Mouse (Mus musculus) liver, embryonic 14.5 days (tissue): Measurements from ENCODE around the gene Ccl2. TPM values are rescaled to one million over a fixed set of nuclear protein-coding genes. Genes with fewer than 3 reads are reported as not detected.

Experiments
- ATAC-seq: fragments of 200-750 bp; cut with Nextera tagmentation; 2 replicates; pipeline ENCODE4 v1.8.0; 2017; ENCODE audit warnings: moderate number of reproducible peaks, mild to moderate bottlenecking, moderate library complexity; ENCODE audit not compliant: insufficient read depth
- DNase-seq, 3 experiments: peaks; one replicate each; pipeline ENCODE4 v3.0.0-alpha.2; 2012 to 2013; ENCODE audit warnings: low read depth in 3 of 3, low spot score in 3 of 3
- H3K27ac ChIP-seq: fragments of 300-500 bp; sonication (generic); 2 replicates; pipeline ENCODE4 v1.5.1; 2014; ENCODE audit warnings: moderate library complexity, mild to moderate bottlenecking, control low read depth, inconsistent platforms
- H3K27me3 ChIP-seq: fragments of 300-500 bp; sonication (generic); 2 replicates; pipeline ENCODE4 v1.6.1; 2014; ENCODE audit warnings: mild to moderate bottlenecking, low read length, moderate library complexity; ENCODE audit not compliant: control insufficient read depth, insufficient read depth
- H3K36me3 ChIP-seq: fragments of 300-500 bp; sonication (generic); replicated peaks from 2 replicates; pipeline ENCODE4 v1.6.1; 2014; ENCODE audit warnings: low read depth; ENCODE audit not compliant: control insufficient read depth, insufficient read depth
- H3K4me1 ChIP-seq, 2 experiments: fragments of 200-500 bp in 1 of 2; fragments of 300-500 bp in 1 of 2; sonication (generic) in 1 of 2; replicated peaks; 2 replicates each; pipeline ENCODE4 v1.6.1; 2012 to 2014; ENCODE audit warnings: antibody characterized with exemption in 1 of 2, inconsistent platforms in 1 of 2, low read length in 1 of 2; ENCODE audit not compliant: control insufficient read depth in 2 of 2, insufficient read depth in 2 of 2
- H3K4me2 ChIP-seq: fragments of 300-500 bp; sonication (generic); 2 replicates; pipeline ENCODE4 v1.6.1; 2014; ENCODE audit warnings: low read depth, mild to moderate bottlenecking, control low read depth, moderate library complexity
- H3K4me3 ChIP-seq, 2 experiments: fragments of 200-500 bp in 1 of 2; fragments of 300-500 bp in 1 of 2; sonication (generic) in 1 of 2; 2 replicates each; pipeline ENCODE4 v1.5.1; 2012 to 2014; ENCODE audit warnings: low read depth in 2 of 2, low read length in 2 of 2, mild to moderate bottlenecking in 2 of 2, control low read depth in 1 of 2, inconsistent platforms in 1 of 2, moderate library complexity in 1 of 2; ENCODE audit not compliant: insufficient read depth in 1 of 2
- H3K9ac ChIP-seq: fragments of 300-500 bp; sonication (generic); replicated peaks from 2 replicates; pipeline ENCODE4 v1.6.1; 2014; ENCODE audit warnings: mild to moderate bottlenecking, control low read depth, moderate library complexity
- H3K9me3 ChIP-seq: fragments of 300-500 bp; sonication (generic); 2 replicates; pipeline ENCODE4 v1.6.1; 2016; ENCODE audit warnings: low read length, mixed read lengths; ENCODE audit not compliant: control insufficient read depth
- CTCF ChIP-seq: IDR thresholded peaks from 2 replicates; pipeline ENCODE4 v1.5.1; 2016; ENCODE audit warnings: antibody characterized with exemption, low read depth, control low read depth
- EP300 ChIP-seq: IDR thresholded peaks from 2 replicates; pipeline ENCODE4 v1.6.1; 2016; ENCODE audit warnings: antibody characterized with exemption, low read depth
- WGBS: fragments of 180-500 bp; shearing (Covaris S2); extraction: QIAGEN DNeasy Blood & Tissue Kit; methylation state at CpG from one replicate; pipeline ENCODE4 v1.1.7; 2014; ENCODE audit not compliant: insufficient replicate concordance; 5-methylcytosine and 5-hydroxymethylcytosine counted together
- polyA plus RNA-seq, 2 experiments: library from polyadenylated mRNA; depleted of rRNA in 1 of 2; stranded (reverse) in 1 of 2; unstranded in 1 of 2; fragments of >200 nt; fragmentation: Nextera tagmentation in 1 of 2; extraction: Ambion mirVana in 1 of 2; gene quantifications; 2 replicates each; pipeline versions ENCODE4 v1.2.1 to v1.2.3; 2012 to 2014

The Ccl2 gene
- polyA plus RNA-seq, 2 experiments, result 1.1 to 1.3 TPM

DNA sequence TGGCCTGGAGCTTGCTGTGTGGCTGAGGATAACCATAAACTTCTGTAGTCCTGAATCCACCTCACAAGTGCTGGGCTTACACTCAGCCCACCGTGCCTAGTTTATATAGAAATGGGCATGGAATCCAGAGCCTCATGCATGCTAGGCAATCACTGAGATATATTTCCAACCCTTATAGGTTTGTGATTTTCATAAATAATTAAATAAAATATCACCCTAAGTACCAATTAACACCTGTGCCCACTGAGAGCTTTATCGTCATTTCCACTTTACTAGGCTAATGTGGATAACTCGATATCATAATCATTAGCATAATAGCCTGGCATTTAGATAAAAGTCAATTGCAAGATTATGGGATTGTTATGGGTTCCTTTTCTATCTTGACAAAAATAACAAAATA lies 49.0 kb downstream of the Ccl2 start:
- no peaks in the 10 kb centered on the region for H3K9me3 ChIP-seq
- no peak for TF ChIP-seq EP300
- TF ChIP-seq CTCF, result no peak
- no peak overlapping the region for H3K27ac ChIP-seq
- no peaks in the 10 kb centered on the region for H3K27me3 ChIP-seq
- 68% methylated on average over 3 of the region's 3 CpGs for WGBS
- H3K4me3 ChIP-seq, result no peak overlapping the region
- no peak overlapping the region for H3K4me2 ChIP-seq
- ATAC-seq, result no peak
- no peak for DNase-seq
- no peak overlapping the region for H3K9ac ChIP-seq
- H3K36me3 ChIP-seq, result no peaks in the 10 kb centered on the region
- H3K4me1 ChIP-seq, result no peaks in the 10 kb centered on the region

Other genes starting within 250 kb of the Ccl2 start
- not detected in 2 replicates for gene 5530401A14Rik, start 174.9 kb upstream of the Ccl2 start, polyA plus RNA-seq (2012; rRNA removed)
- gene 5530401A14Rik, start 174.9 kb upstream of the Ccl2 start, polyA plus RNA-seq (2014; fragmentation: Nextera tagmentation; extraction: Ambion mirVana), result not detected in 2 replicates
- 0.01 and 0.05 TPM in 2 replicates for gene Asic2, start 67.1 kb upstream of the Ccl2 start, polyA plus RNA-seq (2012; rRNA removed)
- 0.04 TPM in 1 of 2 replicates, not detected in the other for gene Asic2, start 67.1 kb upstream of the Ccl2 start, polyA plus RNA-seq (2014; fragmentation: Nextera tagmentation; extraction: Ambion mirVana)
- not detected in 2 replicates for gene Gm17268, start 3.0 kb downstream of the Ccl2 start, polyA plus RNA-seq (2012; rRNA removed)
- gene Gm17268, start 3.0 kb downstream of the Ccl2 start, polyA plus RNA-seq (2014; fragmentation: Nextera tagmentation; extraction: Ambion mirVana), result not detected in 2 replicates
- gene Ccl7, start 10.1 kb downstream of the Ccl2 start, polyA plus RNA-seq (2012; rRNA removed), result 0.16 and 0.28 TPM in 2 replicates
- 0.24 and 0.33 TPM in 2 replicates for gene Ccl7, start 10.1 kb downstream of the Ccl2 start, polyA plus RNA-seq (2014; fragmentation: Nextera tagmentation; extraction: Ambion mirVana)
- 0.07 TPM in 1 of 2 replicates, not detected in the other for gene Ccl11, start 22.3 kb downstream of the Ccl2 start, polyA plus RNA-seq (2012; rRNA removed)
- 0.11 TPM in 1 of 2 replicates, not detected in the other for gene Ccl11, start 22.3 kb downstream of the Ccl2 start, polyA plus RNA-seq (2014; fragmentation: Nextera tagmentation; extraction: Ambion mirVana)
- gene Ccl12, start 66.3 kb downstream of the Ccl2 start, polyA plus RNA-seq (2012; rRNA removed), result 0.19 and 0.44 TPM in 2 replicates
- gene Ccl12, start 66.3 kb downstream of the Ccl2 start, polyA plus RNA-seq (2014; fragmentation: Nextera tagmentation; extraction: Ambion mirVana), result 0.29 and 0.33 TPM in 2 replicates
- gene Ccl8, start 79.6 kb downstream of the Ccl2 start, polyA plus RNA-seq (2012; rRNA removed), result not detected in 2 replicates
- not detected in 2 replicates for gene Ccl8, start 79.6 kb downstream of the Ccl2 start, polyA plus RNA-seq (2014; fragmentation: Nextera tagmentation; extraction: Ambion mirVana)